Mouse (Mus musculus) forebrain, embryonic 13.5 days (tissue): ENCODE results near the gene Chgb. TPM values are rescaled to one million over a fixed set of nuclear protein-coding genes. Genes with fewer than 3 reads are reported as not detected.

Experiments
- ATAC-seq: fragments of 200-750 bp; cut with Nextera tagmentation; 2 replicates; pipeline ENCODE4 v1.8.0; 2017
- H3K27ac ChIP-seq: fragments of 300-500 bp; sonication (generic); 2 replicates; pipeline ENCODE4 v1.5.1; 2015; ENCODE audit warnings: inconsistent platforms, mild to moderate bottlenecking, moderate library complexity
- H3K27me3 ChIP-seq: fragments of 300-500 bp; sonication (generic); 2 replicates; pipeline ENCODE4 v1.6.1; 2015; ENCODE audit warnings: mild to moderate bottlenecking, inconsistent platforms
- H3K36me3 ChIP-seq: fragments of 300-500 bp; sonication (generic); 2 replicates; pipeline ENCODE4 v1.6.1; 2015; ENCODE audit warnings: mild to moderate bottlenecking, inconsistent platforms; ENCODE audit not compliant: poor library complexity, severe bottlenecking
- H3K4me1 ChIP-seq: fragments of 300-500 bp; sonication (generic); 2 replicates; pipeline ENCODE4 v1.6.1; 2015; ENCODE audit warnings: inconsistent platforms
- H3K4me2 ChIP-seq: fragments of 300-500 bp; sonication (generic); 2 replicates; pipeline ENCODE4 v1.6.1; 2015; ENCODE audit warnings: inconsistent platforms, mild to moderate bottlenecking, moderate library complexity
- H3K4me3 ChIP-seq: fragments of 300-500 bp; sonication (generic); 2 replicates; pipeline ENCODE4 v1.5.1; 2015; ENCODE audit warnings: mild to moderate bottlenecking, inconsistent platforms
- H3K9ac ChIP-seq: fragments of 300-500 bp; sonication (generic); 2 replicates; pipeline ENCODE4 v1.6.1; 2015; ENCODE audit warnings: mild to moderate bottlenecking, inconsistent platforms
- H3K9me3 ChIP-seq: fragments of 300-500 bp; sonication (generic); replicated peaks from 2 replicates; pipeline ENCODE4 v1.6.1; 2016; ENCODE audit warnings: inconsistent platforms
- WGBS: fragments of 180-500 bp; shearing (Covaris S2); methylation state at CpG from one replicate; pipeline ENCODE4 v1.1.7; 2015; 5-methylcytosine and 5-hydroxymethylcytosine counted together
- polyA plus RNA-seq: library from polyadenylated mRNA; unstranded; fragments of >200 nt; fragmentation: Nextera tagmentation; extraction: Ambion mirVana; gene quantifications from 2 replicates; pipeline ENCODE4 v1.2.1, GENCODE M21; 2015

Gene Chgb
- 23.5 and 27.1 TPM in 2 replicates for polyA plus RNA-seq

GRCm38 (mm10) chr2:132780978-132781377 is at the start of gene Chgb:
Chgb (plus strand) TSS chr2:132781278.
- no peaks in the 10 kb centered on the region for H3K9me3 ChIP-seq
- peak within 1 kb of the TSS; percentile 71 for H3K9ac ChIP-seq
- peaks cover 9% of the 10 kb centered on the region; the same call in 1 of the 2 replicates for H3K4me1 ChIP-seq
- H3K4me2 ChIP-seq, result peak within 1 kb of the TSS; percentile 73
- H3K4me3 ChIP-seq, result peak within 1 kb of the TSS; percentile 52
- H3K27ac ChIP-seq, result peak within 1 kb of the TSS; percentile 88
- ATAC-seq, result no peak; the same call in 1 of the 2 replicates
- H3K36me3 ChIP-seq, result no peaks in the 10 kb centered on the region
- 6% methylated on average over 4 of the region's 4 CpGs for WGBS
- H3K27me3 ChIP-seq, result no peaks in the 10 kb centered on the region

- Histone ChIP-seq H3K27ac (no peak overlapping the region), H3K36me3 (no peaks in the 10 kb centered on the region), H3K4me2 (no peak overlapping the region), H3K9me3 (no peaks in the 10 kb centered on the region), H3K4me3 (no peak overlapping the region), H3K4me1 (no peaks in the 10 kb centered on the region; the same call in 1 of the 2 replicates), H3K9ac (no peak overlapping the region), H3K27me3 (no peaks in the 10 kb centered on the region)
- no peak for ATAC-seq
- 91% methylated on average over 5 of the region's 5 CpGs for WGBS
Measured at GRCm38 (mm10) chr2:132732940-132733339, 48.1 kb upstream of the Chgb start.

- Histone ChIP-seq H3K4me1 (peaks cover 5% of the 10 kb centered on the region), H3K27ac (no peak overlapping the region), H3K36me3 (no peaks in the 10 kb centered on the region), H3K4me3 (no peak overlapping the region), H3K4me2 (no peak overlapping the region), H3K9me3 (no peaks in the 10 kb centered on the region), H3K27me3 (no peaks in the 10 kb centered on the region), H3K9ac (no peak overlapping the region)
- no peak for ATAC-seq
- 94% methylated on average over 10 of the region's 10 CpGs for WGBS
Measured at GRCm38 (mm10) chr2:132733603-132734573, 47.2 kb upstream of the Chgb start.

GRCm38 (mm10) chr2:132738816-132739432 is 42.2 kb upstream of the Chgb start:
- no peak for ATAC-seq
- no peak overlapping the region for H3K9ac ChIP-seq
- no peaks in the 10 kb centered on the region for H3K27me3 ChIP-seq
- H3K4me2 ChIP-seq, result no peak overlapping the region
- H3K9me3 ChIP-seq, result no peaks in the 10 kb centered on the region
- 56% methylated on average over 2 of the region's 2 CpGs for WGBS
- no peaks in the 10 kb centered on the region for H3K36me3 ChIP-seq
- H3K4me1 ChIP-seq, result peaks cover 12% of the 10 kb centered on the region
- H3K4me3 ChIP-seq, result no peak overlapping the region
- H3K27ac ChIP-seq, result no peak overlapping the region

- Histone ChIP-seq H3K27ac (no peak overlapping the region), H3K9ac (no peak overlapping the region), H3K4me2 (no peak overlapping the region), H3K27me3 (no peaks in the 10 kb centered on the region), H3K9me3 (no peaks in the 10 kb centered on the region), H3K4me3 (no peak overlapping the region), H3K4me1 (peaks cover 12% of the 10 kb centered on the region), H3K36me3 (no peaks in the 10 kb centered on the region)
- ATAC-seq, result peak; percentile 48; the same call in 1 of the 2 replicates
- WGBS, result 47% methylated on average over 8 of the region's 8 CpGs
Measured at GRCm38 (mm10) chr2:132741862-132742347, 39.2 kb upstream of the Chgb start.

GRCm38 (mm10) chr2:132744866-132745265 is 36.2 kb upstream of the Chgb start:
- no peak overlapping the region for H3K4me3 ChIP-seq
- ATAC-seq, result no peak
- H3K36me3 ChIP-seq, result no peaks in the 10 kb centered on the region
- no peaks in the 10 kb centered on the region for H3K9me3 ChIP-seq
- H3K27ac ChIP-seq, result no peak overlapping the region
- H3K9ac ChIP-seq, result no peak overlapping the region
- WGBS, result 88% methylated on average over 5 of the region's 5 CpGs
- 0 out of 2 replicates have a peak, but pooled peaks cover 6% of the 10 kb centered on the region for H3K4me1 ChIP-seq
- H3K27me3 ChIP-seq, result no peaks in the 10 kb centered on the region
- no peak overlapping the region for H3K4me2 ChIP-seq

- Histone ChIP-seq H3K27ac (no peak overlapping the region), H3K4me1 (peaks cover 17% of the 10 kb centered on the region), H3K4me2 (no peak overlapping the region), H3K4me3 (no peak overlapping the region), H3K27me3 (no peaks in the 10 kb centered on the region), H3K36me3 (no peaks in the 10 kb centered on the region), H3K9ac (no peak overlapping the region), H3K9me3 (no peaks in the 10 kb centered on the region)
- WGBS, result 79% methylated on average over 3 of the region's 3 CpGs
- ATAC-seq, result no peak
Measured at GRCm38 (mm10) chr2:132746108-132746507, 35.0 kb upstream of the Chgb start.

GRCm38 (mm10) chr2:132750726-132751125 is 30.4 kb upstream of the Chgb start:
- peaks cover 33% of the 10 kb centered on the region for H3K4me1 ChIP-seq
- no peaks in the 10 kb centered on the region for H3K9me3 ChIP-seq
- H3K9ac ChIP-seq, result no peak overlapping the region
- ATAC-seq, result no peak
- H3K4me3 ChIP-seq, result no peak overlapping the region
- no peaks in the 10 kb centered on the region for H3K27me3 ChIP-seq
- peak overlapping the region; percentile 90 for H3K27ac ChIP-seq
- H3K4me2 ChIP-seq, result 0 out of 2 replicates have a peak overlapping the region, but pooled peaks have one; percentile 13
- no peaks in the 10 kb centered on the region for H3K36me3 ChIP-seq

GRCm38 (mm10) chr2:132751141-132752066 is 29.7 kb upstream of the Chgb start:
- 25% methylated on average over 15 of the region's 15 CpGs for WGBS
- peak overlapping the region; percentile 90 for H3K27ac ChIP-seq
- no peaks in the 10 kb centered on the region for H3K36me3 ChIP-seq
- no peaks in the 10 kb centered on the region for H3K27me3 ChIP-seq
- peak overlapping the region; percentile 39 for H3K4me2 ChIP-seq
- no peak overlapping the region for H3K4me3 ChIP-seq
- ATAC-seq, result peak; percentile 91
- H3K9ac ChIP-seq, result no peak overlapping the region
- H3K4me1 ChIP-seq, result peaks cover 33% of the 10 kb centered on the region
- H3K9me3 ChIP-seq, result no peaks in the 10 kb centered on the region

GRCm38 (mm10) chr2:132752398-132752797 is 28.7 kb upstream of the Chgb start:
- H3K27ac ChIP-seq, result no peak overlapping the region; the same call in 1 of the 2 replicates
- H3K9ac ChIP-seq, result no peak overlapping the region
- WGBS, result 79% methylated on average over 2 of the region's 2 CpGs
- H3K27me3 ChIP-seq, result no peaks in the 10 kb centered on the region
- H3K4me3 ChIP-seq, result no peak overlapping the region
- H3K9me3 ChIP-seq, result no peaks in the 10 kb centered on the region
- peaks cover 33% of the 10 kb centered on the region for H3K4me1 ChIP-seq
- H3K4me2 ChIP-seq, result no peak overlapping the region
- no peaks in the 10 kb centered on the region for H3K36me3 ChIP-seq
- no peak for ATAC-seq

GRCm38 (mm10) chr2:132753137-132753536 is 27.9 kb upstream of the Chgb start:
- 79% methylated on average over 3 of the region's 3 CpGs for whole genome bisulfite sequencing
- ATAC-seq, result no peak; the same call in 1 of the 2 replicates
- no peaks in the 10 kb centered on the region for H3K9me3 ChIP-seq
- no peak overlapping the region for H3K4me2 ChIP-seq
- H3K27ac ChIP-seq, result no peak overlapping the region
- no peak overlapping the region for H3K9ac ChIP-seq
- H3K4me1 ChIP-seq, result peaks cover 33% of the 10 kb centered on the region
- H3K4me3 ChIP-seq, result no peak overlapping the region
- no peaks in the 10 kb centered on the region for H3K27me3 ChIP-seq
- H3K36me3 ChIP-seq, result no peaks in the 10 kb centered on the region
